ENCODE assay signal across 11 mouse cellular contexts in the genomic region with DNA sequence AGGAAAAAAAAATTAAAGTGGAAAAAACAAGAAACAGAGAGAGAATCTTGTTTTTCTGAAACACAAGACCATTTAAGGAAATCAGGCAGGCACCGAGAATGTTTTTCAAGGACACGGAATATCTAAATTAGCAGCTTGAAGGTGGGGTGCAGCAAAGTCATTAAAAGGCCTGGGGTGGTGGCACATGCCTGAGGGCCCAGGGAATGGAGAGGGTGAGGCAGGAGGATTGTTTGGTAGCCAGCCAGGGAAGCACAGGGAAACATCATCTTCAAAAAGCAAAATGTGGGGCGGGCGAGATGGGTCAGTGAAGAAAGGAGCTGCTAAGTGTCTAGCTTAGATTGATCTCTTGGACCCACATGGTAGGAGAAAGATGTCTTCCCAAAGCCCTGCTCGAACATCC. TPM values are rescaled to one million over a fixed set of nuclear protein-coding genes. Genes with fewer than 3 reads are reported as not detected.
DNase-seq lines count a peak whose midpoint lies in the region; ATAC-seq lines count a peak whose summit lies in the region.
"Had no signal": no experiment of that assay in that cellular context is flagged by ENCODE, and none has a peak within 500 bp of the region (broad histone marks: within the 10 kb centered on the region; RNA-seq: fewer than 3 reads in every experiment).

No protein-coding gene starts in this region.

- H3K27ac ChIP-seq in heart, embryonic 14.5 days (replicated peaks in 1 of 2; ENCODE audit: control insufficient read depth in 1 of 2, insufficient read depth in 1 of 2, low read depth in 2 of 2, low read length in 2 of 2) = peak overlapping the region in 1 of 2 experiments; percentile 46; a peak in 2 of 4 replicates
- peak overlapping the region; percentile 57 for H3K27ac ChIP-seq in lung, embryonic 16.5 days (ENCODE audit: low read length)
- H3K27ac ChIP-seq in limb, embryonic 12.5 days = peak overlapping the region; percentile 62
- H3K27ac ChIP-seq: forebrain, embryonic 15.5 days; hindbrain, embryonic 14.5 days; liver, embryonic 15.5 days; stomach, embryonic 15.5 days had no signal

- H3K9me3 ChIP-seq in heart, embryonic 14.5 days (ENCODE audit: control insufficient read depth, low read length) = no peaks in the 10 kb centered on the region
- no peaks in the 10 kb centered on the region for H3K9me3 ChIP-seq in lung, embryonic 16.5 days (ENCODE audit: control insufficient read depth, low read length)
- H3K9me3 ChIP-seq in limb, embryonic 12.5 days = no peaks in the 10 kb centered on the region
- H3K9me3 ChIP-seq: forebrain, embryonic 15.5 days; liver, embryonic 15.5 days; stomach, embryonic 15.5 days had no signal

- no peaks in the 10 kb centered on the region for H3K27me3 ChIP-seq in heart, embryonic 14.5 days (ENCODE audit: control insufficient read depth, insufficient read depth, low read length)
- H3K27me3 ChIP-seq in lung, embryonic 16.5 days (ENCODE audit: control insufficient read depth, insufficient read depth, low read depth, low read length) = no peaks in the 10 kb centered on the region
- H3K27me3 ChIP-seq in limb, embryonic 12.5 days = no peaks in the 10 kb centered on the region
- H3K27me3 ChIP-seq: forebrain, embryonic 15.5 days; liver, embryonic 15.5 days; stomach, embryonic 15.5 days had no signal

- peaks cover 22 to 42% of the 10 kb centered on the region in 2 experiments for H3K4me1 ChIP-seq in heart, embryonic 14.5 days (ENCODE audit: control insufficient read depth in 2 of 2, insufficient read depth in 2 of 2, low read length in 2 of 2)
- peaks cover 56% of the 10 kb centered on the region for H3K4me1 ChIP-seq in lung, embryonic 16.5 days (replicated peaks; ENCODE audit: control insufficient read depth, insufficient read depth, low read length)
- peaks cover 19% of the 10 kb centered on the region for H3K4me1 ChIP-seq in limb, embryonic 12.5 days (replicated peaks)

- H3K4me2 ChIP-seq in heart, embryonic 14.5 days (ENCODE audit: low read length) = no peak overlapping the region
- no peak overlapping the region for H3K4me2 ChIP-seq in lung, embryonic 16.5 days (ENCODE audit: low read depth, low read length)
- H3K4me2 ChIP-seq in limb, embryonic 12.5 days = no peak overlapping the region
- H3K4me2 ChIP-seq: forebrain, embryonic 15.5 days; hindbrain, embryonic 14.5 days; liver, embryonic 15.5 days; stomach, embryonic 15.5 days had no signal

- peaks cover 94% of the 10 kb centered on the region for H3K36me3 ChIP-seq in heart, embryonic 14.5 days (ENCODE audit: control insufficient read depth, insufficient read depth, low read length)
- H3K36me3 ChIP-seq in lung, embryonic 16.5 days (ENCODE audit: control insufficient read depth, insufficient read depth, low read length) = peaks cover 46% of the 10 kb centered on the region
- peaks cover 90% of the 10 kb centered on the region for H3K36me3 ChIP-seq in limb, embryonic 12.5 days
- H3K36me3 ChIP-seq: forebrain, embryonic 15.5 days had no signal

- 81% methylated on average over 5 of the region's 5 CpGs for WGBS in heart, embryonic 14.5 days
- 81% methylated on average over 5 of the region's 5 CpGs for WGBS in lung, embryonic 16.5 days
- WGBS in limb, embryonic 12.5 days = 68% methylated on average over 5 of the region's 5 CpGs

- DNase-seq in heart, adult 9 months (ENCODE audit: low spot score in 2 of 2) = no peak
- no peak for DNase-seq in lung, postnatal 25 days (ENCODE audit: low spot score)
- DNase-seq in R1 (ENCODE audit: low read depth, low spot score) = peak; percentile 38
- no peak for DNase-seq in spleen, adult 18-20 months

- H3K4me3 ChIP-seq in heart, embryonic 14.5 days (ENCODE audit: control insufficient read depth in 1 of 2, insufficient read depth in 1 of 2, low read depth in 1 of 2, low read length in 2 of 2) = no peak overlapping the region
- no peak overlapping the region for H3K4me3 ChIP-seq in lung, embryonic 16.5 days (ENCODE audit: low read length)
- H3K4me3 ChIP-seq in limb, embryonic 12.5 days (replicated peaks) = no peak overlapping the region
- H3K4me3 ChIP-seq: forebrain, embryonic 15.5 days; liver, embryonic 15.5 days; stomach, embryonic 15.5 days had no signal

- peak overlapping the region; percentile 30; the same call in 1 of the 2 replicates for H3K9ac ChIP-seq in heart, embryonic 14.5 days (ENCODE audit: low read length)
- H3K9ac ChIP-seq in lung, embryonic 16.5 days (ENCODE audit: low read length) = peak overlapping the region; percentile 27
- H3K9ac ChIP-seq in limb, embryonic 12.5 days (replicated peaks) = no peak overlapping the region; the same call in 1 of the 2 replicates
- H3K9ac ChIP-seq: forebrain, embryonic 15.5 days; hindbrain, embryonic 14.5 days; liver, embryonic 15.5 days; stomach, embryonic 15.5 days had no signal

- ATAC-seq in heart, embryonic 14.5 days (ENCODE audit: insufficient number of reproducible peaks, insufficient read depth, low FRiP score, low read depth) = no peak
- ATAC-seq in lung, embryonic 16.5 days (ENCODE audit: low read depth) = no peak
- no peak for ATAC-seq in limb, embryonic 12.5 days (ENCODE audit: insufficient number of reproducible peaks, insufficient read depth, low FRiP score, low TSS enrichment, low read depth)

RNA-seq across cellular contexts. Expression of a gene that starts 10.9 kb away (rescaled TPM):
- 11.1 and 11.6 TPM in 2 replicates for polyA plus RNA-seq in heart, embryonic 14.5 days (2014; fragmentation: Nextera tagmentation; extraction: Ambion mirVana)
- 25.5 and 26.3 TPM in 2 replicates for polyA plus RNA-seq in lung, embryonic 16.5 days (2015; fragmentation: Nextera tagmentation; extraction: Ambion mirVana)
- polyA plus RNA-seq in limb, embryonic 12.5 days (2016; fragmentation: Nextera tagmentation; extraction: Ambion mirVana) = 19.9 and 22.3 TPM in 2 replicates

RNA-seq across cellular contexts. Expression of a gene that starts 27.6 kb away (rescaled TPM):
- 82.9 and 97.9 TPM in 2 replicates for polyA plus RNA-seq in heart, embryonic 14.5 days (2014; fragmentation: Nextera tagmentation; extraction: Ambion mirVana)
- polyA plus RNA-seq in lung, embryonic 16.5 days (2015; fragmentation: Nextera tagmentation; extraction: Ambion mirVana) = 134 and 144 TPM in 2 replicates
- polyA plus RNA-seq in limb, embryonic 12.5 days (2016; fragmentation: Nextera tagmentation; extraction: Ambion mirVana) = 152 and 161 TPM in 2 replicates

RNA-seq across cellular contexts. Expression of a gene that starts 47.7 kb away (rescaled TPM):
- 1.4 and 1.6 TPM in 2 replicates for polyA plus RNA-seq in heart, embryonic 14.5 days (2014; fragmentation: Nextera tagmentation; extraction: Ambion mirVana)
- polyA plus RNA-seq in lung, embryonic 16.5 days (2015; fragmentation: Nextera tagmentation; extraction: Ambion mirVana) = 2.7 and 3.6 TPM in 2 replicates
- polyA plus RNA-seq in limb, embryonic 12.5 days (2016; fragmentation: Nextera tagmentation; extraction: Ambion mirVana) = 0.99 and 1.1 TPM in 2 replicates
